Mouse (Mus musculus): ENCODE measurements around the gene E330017A01Rik.

The E330017A01Rik gene

DNA sequence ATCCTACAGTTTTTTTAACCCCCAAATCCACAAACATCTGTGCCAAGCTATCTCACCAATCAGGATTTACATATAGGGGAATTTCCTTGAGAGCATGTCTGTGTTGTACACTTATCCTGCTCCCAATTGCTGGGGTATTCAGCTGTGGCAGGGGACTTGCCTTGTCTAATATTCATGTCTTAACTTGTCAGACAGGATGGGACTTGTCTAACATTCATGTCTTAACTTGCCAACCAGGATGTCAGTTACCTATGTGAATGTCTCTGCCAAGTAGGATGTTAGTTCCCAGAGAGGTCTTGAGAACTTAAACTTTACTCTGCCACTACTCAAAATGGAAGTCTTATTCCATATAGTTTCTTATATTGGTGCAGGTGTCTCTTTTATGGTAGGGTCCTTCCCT lies 49.1 kb downstream of the E330017A01Rik start:
- DNase-seq (ENCODE audit: low read depth), result no peak

All from naive thymus-derived CD4-positive, alpha-beta T cell, adult 2 months (primary cell).